Mouse (Mus musculus) kidney, postnatal 0 days (tissue): ENCODE results near the gene Tuft1. TPM values are rescaled to one million over a fixed set of nuclear protein-coding genes. Genes with fewer than 3 reads are reported as not detected.
A peak's percentile ranks its signal among the peaks of the same experiment; 100 is the strongest.

Experiments used
- ATAC-seq: fragments of 200-750 bp; cut with Nextera tagmentation; replicated peaks from 2 replicates; pipeline ENCODE4 v1.8.0; 2017; ENCODE audit warnings: low read depth, moderate number of reproducible peaks, moderate TSS enrichment, moderate library complexity; ENCODE audit not compliant: low FRiP score
- DNase-seq: peaks from one replicate; pipeline ENCODE4 v3.0.0-alpha.2; 2016; ENCODE audit warnings: low spot score
- H3K27ac ChIP-seq: fragments of 300-500 bp; sonication (generic); 2 replicates; pipeline ENCODE4 v1.5.1; 2014; ENCODE audit warnings: mild to moderate bottlenecking
- H3K27me3 ChIP-seq: fragments of 300-500 bp; sonication (generic); 2 replicates; pipeline ENCODE4 v1.6.1; 2014; ENCODE audit warnings: low read length, mixed read lengths; ENCODE audit not compliant: insufficient read depth
- H3K36me3 ChIP-seq: fragments of 300-500 bp; sonication (generic); 2 replicates; pipeline ENCODE4 v1.6.1; 2014; ENCODE audit warnings: low read length, mixed read lengths; ENCODE audit not compliant: insufficient read depth
- H3K4me1 ChIP-seq: fragments of 300-500 bp; sonication (generic); replicated peaks from 2 replicates; pipeline ENCODE4 v1.6.1; 2014; ENCODE audit warnings: antibody characterized with exemption, low read length, mixed read lengths; ENCODE audit not compliant: insufficient read depth
- H3K4me2 ChIP-seq: fragments of 300-500 bp; sonication (generic); 2 replicates; pipeline ENCODE4 v1.6.1; 2014; ENCODE audit warnings: mild to moderate bottlenecking, low read length, moderate library complexity, mixed read lengths
- H3K4me3 ChIP-seq: fragments of 300-500 bp; sonication (generic); replicated peaks from 2 replicates; pipeline ENCODE4 v1.5.1; 2014; ENCODE audit warnings: low read depth, low read length
- H3K9ac ChIP-seq: fragments of 300-500 bp; sonication (generic); 2 replicates; pipeline ENCODE4 v1.6.1; 2014; ENCODE audit warnings: low read depth, low read length
- H3K9me3 ChIP-seq: fragments of 300-500 bp; sonication (generic); replicated peaks from 2 replicates; pipeline ENCODE4 v1.6.1; 2016; ENCODE audit warnings: low read length, inconsistent platforms, mixed read lengths
- CTCF ChIP-seq: IDR thresholded peaks from 2 replicates; pipeline ENCODE4 v1.5.1; 2016; ENCODE audit warnings: antibody characterized with exemption, low read depth, mild to moderate bottlenecking, moderate library complexity
- WGBS: fragments of 180-500 bp; shearing (Covaris S2); extraction: QIAGEN DNeasy Blood & Tissue Kit; methylation state at CpG from one replicate; pipeline ENCODE4 v1.1.7; 2014; 5-methylcytosine and 5-hydroxymethylcytosine counted together
- polyA plus RNA-seq: library from polyadenylated mRNA; unstranded; fragments of >200 nt; fragmentation: Nextera tagmentation; extraction: Ambion mirVana; gene quantifications from 2 replicates; pipeline ENCODE4 v1.2.1, GENCODE M21; 2015

Gene Tuft1
- polyA plus RNA-seq, 1 experiment from 2014 or later, result 9.1 TPM

- H3K4me3 ChIP-seq, result no peak overlapping the region
- H3K27ac ChIP-seq, result no peak overlapping the region
- H3K4me1 ChIP-seq, result no peaks in the 10 kb centered on the region
- no peak for TF ChIP-seq CTCF
- H3K9me3 ChIP-seq, result no peaks in the 10 kb centered on the region
- DNase-seq (no peak), ATAC-seq (no peak)
- no peak overlapping the region for H3K9ac ChIP-seq
- no peak overlapping the region for H3K4me2 ChIP-seq
- WGBS, result 89% methylated on average over 5 of the region's 5 CpGs
- no peaks in the 10 kb centered on the region for H3K36me3 ChIP-seq
- no peaks in the 10 kb centered on the region for H3K27me3 ChIP-seq
Measured at GRCm38 (mm10) chr3:94628712-94629111, 30.0 kb downstream of the Tuft1 start.

GRCm38 (mm10) chr3:94624281-94624680, 34.4 kb downstream of the Tuft1 start:
- H3K4me3 ChIP-seq, result no peak overlapping the region
- 85% methylated on average over 4 of the region's 4 CpGs for WGBS

GRCm38 (mm10) chr3:94622550-94622949, 36.1 kb downstream of the Tuft1 start:
- no peaks in the 10 kb centered on the region for H3K36me3 ChIP-seq
- H3K9me3 ChIP-seq, result no peaks in the 10 kb centered on the region
- no peak overlapping the region for H3K9ac ChIP-seq
- no peak for DNase-seq
- no peak overlapping the region for H3K27ac ChIP-seq
- 95% methylated on average over 10 of the region's 10 CpGs for WGBS
- no peak for ATAC-seq
- no peak for TF ChIP-seq CTCF
- no peak overlapping the region for H3K4me2 ChIP-seq
- no peaks in the 10 kb centered on the region for H3K4me1 ChIP-seq
- H3K4me3 ChIP-seq, result no peak overlapping the region
- H3K27me3 ChIP-seq, result no peaks in the 10 kb centered on the region

More at GRCm38 (mm10) chr3:94624281-94624680, 34.4 kb downstream of the Tuft1 start:
- no peak for ATAC-seq
- H3K4me1 ChIP-seq, result no peaks in the 10 kb centered on the region
- H3K27me3 ChIP-seq, result no peaks in the 10 kb centered on the region
- no peak overlapping the region for H3K4me2 ChIP-seq
- no peak for TF ChIP-seq CTCF
- no peak overlapping the region for H3K27ac ChIP-seq
- no peaks in the 10 kb centered on the region for H3K9me3 ChIP-seq
- H3K36me3 ChIP-seq, result no peaks in the 10 kb centered on the region
- DNase-seq, result no peak
- H3K9ac ChIP-seq, result no peak overlapping the region

- no peak for TF ChIP-seq CTCF
Measured at GRCm38 (mm10) chr3:94621740-94622507, 36.7 kb downstream of the Tuft1 start.

GRCm38 (mm10) chr3:94616717-94617116, 42.0 kb downstream of the Tuft1 start:
- TF ChIP-seq CTCF, result peak; percentile 65
- no peaks in the 10 kb centered on the region for H3K9me3 ChIP-seq
- H3K27me3 ChIP-seq, result no peaks in the 10 kb centered on the region
- ATAC-seq (no peak), DNase-seq (peak; percentile 22)
- 68% methylated on average over 4 of the region's 4 CpGs for WGBS
- H3K4me1 ChIP-seq, result no peaks in the 10 kb centered on the region; the same call in 1 of the 2 replicates
- H3K4me3 ChIP-seq, result no peak overlapping the region
- H3K36me3 ChIP-seq, result no peaks in the 10 kb centered on the region
- no peak overlapping the region for H3K9ac ChIP-seq
- no peak overlapping the region for H3K27ac ChIP-seq
- H3K4me2 ChIP-seq, result no peak overlapping the region

More at GRCm38 (mm10) chr3:94621740-94622507, 36.7 kb downstream of the Tuft1 start:
- H3K9ac ChIP-seq, result no peak overlapping the region
- no peak overlapping the region for H3K4me3 ChIP-seq
- ATAC-seq (no peak), DNase-seq (no peak)
- no peaks in the 10 kb centered on the region for H3K27me3 ChIP-seq
- H3K27ac ChIP-seq, result no peak overlapping the region
- no peaks in the 10 kb centered on the region for H3K36me3 ChIP-seq
- H3K9me3 ChIP-seq, result no peaks in the 10 kb centered on the region
- H3K4me2 ChIP-seq, result no peak overlapping the region
- WGBS, result 82% methylated on average over 11 of the region's 11 CpGs
- no peaks in the 10 kb centered on the region for H3K4me1 ChIP-seq

- peak; percentile 66 for DNase-seq
- peak; percentile 75 for ATAC-seq
- Histone ChIP-seq H3K9ac (no peak overlapping the region), H3K4me2 (no peak overlapping the region), H3K36me3 (no peaks in the 10 kb centered on the region), H3K4me1 (no peaks in the 10 kb centered on the region; the same call in 1 of the 2 replicates), H3K4me3 (no peak overlapping the region), H3K27me3 (no peaks in the 10 kb centered on the region), H3K9me3 (no peaks in the 10 kb centered on the region), H3K27ac (no peak overlapping the region; the same call in 1 of the 2 replicates)
- WGBS, result 61% methylated on average over 7 of the region's 7 CpGs
- TF ChIP-seq CTCF, result no peak
Measured at GRCm38 (mm10) chr3:94613258-94613878, 45.3 kb downstream of the Tuft1 start.
